13 mouse cellular contexts compared by ENCODE assay signal in the genomic region with DNA sequence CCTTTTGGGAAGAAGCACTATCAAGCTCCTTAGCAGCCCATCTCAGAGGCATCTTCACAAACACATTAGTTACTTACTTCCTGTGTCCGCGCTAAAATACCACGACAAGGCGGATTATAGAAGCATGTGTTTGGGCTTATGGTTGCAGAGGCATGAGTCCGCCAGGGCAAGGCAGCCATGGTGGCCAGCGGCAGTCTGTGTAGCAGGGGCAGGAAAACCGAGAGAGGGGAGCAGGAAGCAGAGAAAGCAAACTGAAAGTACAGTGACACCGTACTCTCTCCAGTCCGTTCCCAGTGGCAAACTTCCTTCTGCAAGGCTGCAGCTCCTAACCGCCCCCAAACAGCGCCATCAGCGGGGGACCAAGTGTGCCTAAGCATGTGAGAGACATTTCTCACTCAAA. TPM values are rescaled to one million over a fixed set of nuclear protein-coding genes. Genes with fewer than 3 reads are reported as not detected.
DNase-seq lines count a peak whose midpoint lies in the region; ATAC-seq and TF ChIP-seq lines count a peak whose summit lies in the region.
"Had no signal": no experiment of that assay in that cellular context is flagged by ENCODE, and none has a peak within 500 bp of the region (broad histone marks: within the 10 kb centered on the region; RNA-seq: fewer than 3 reads in every experiment).

No protein-coding gene starts in this region.

- H3K27ac ChIP-seq in liver, adult 2 months (replicated peaks; ENCODE audit: insufficient read depth, low read depth, low read length) = peak overlapping the region; percentile 13
- peak overlapping the region; percentile 16 for H3K27ac ChIP-seq in MEL (ENCODE audit: control insufficient read depth, low read depth, low read length)
- no peak overlapping the region for H3K27ac ChIP-seq in forebrain, embryonic 16.5 days (ENCODE audit: low read length)
- H3K27ac ChIP-seq: embryonic facial prominence, embryonic 15.5 days; neural tube, embryonic 12.5 days had no signal

- 53% methylated on average over 12 of the region's 12 CpGs for WGBS in liver, adult 2 months
- 82% methylated on average over 12 of the region's 12 CpGs for WGBS in forebrain, embryonic 16.5 days

- no peaks in the 10 kb centered on the region for H3K79me2 ChIP-seq in liver, adult 2 months (ENCODE audit: control insufficient read depth, insufficient read depth, low read length)
- H3K79me2 ChIP-seq in MEL (ENCODE audit: control insufficient read depth, insufficient read depth, low read length, poor library complexity) = peaks cover 4% of the 10 kb centered on the region

- no peaks in the 10 kb centered on the region for H3K36me3 ChIP-seq in liver, adult 2 months (ENCODE audit: control insufficient read depth, insufficient read depth, low read length)
- peaks cover 0 to 12% of the 10 kb centered on the region in 2 experiments; a peak in 2 of 4 replicates for H3K36me3 ChIP-seq in MEL (ENCODE audit: control insufficient read depth in 1 of 2, insufficient read depth in 2 of 2, low read length in 2 of 2)
- H3K36me3 ChIP-seq in forebrain, embryonic 16.5 days (ENCODE audit: control insufficient read depth, insufficient read depth) = no peaks in the 10 kb centered on the region
- H3K36me3 ChIP-seq: embryonic facial prominence, embryonic 15.5 days; neural tube, embryonic 12.5 days had no signal

- peak; percentile 8 to 27; a peak in 1 of 4 replicates for TF ChIP-seq EP300 in MEL (IDR thresholded peaks at IDR 0.05; ENCODE audit: low read depth in 1 of 2, low read length in 2 of 2)

- peak overlapping the region; percentile 66 for H3K4me3 ChIP-seq in liver, adult 2 months (ENCODE audit: insufficient read depth, low read depth, low read length)
- H3K4me3 ChIP-seq in MEL (ENCODE audit: control insufficient read depth in 1 of 2, insufficient read depth in 1 of 2, low read depth in 2 of 2, low read length in 2 of 2) = peak overlapping the region; percentile 59 to 89
- no peak overlapping the region for H3K4me3 ChIP-seq in forebrain, embryonic 16.5 days (replicated peaks; ENCODE audit: low read length)
- H3K4me3 ChIP-seq: embryonic facial prominence, embryonic 15.5 days; neural tube, embryonic 12.5 days had no signal

- no peak for DNase-seq in liver, adult 2 months (ENCODE audit: extremely low read depth, low read depth, low spot score)
- DNase-seq in liver (no peak), MEL (ENCODE audit: low read depth, low spot score) (peak; percentile 76)
- peak; percentile 9 for DNase-seq in naive thymus-derived CD4-positive, alpha-beta T cell, adult 2 months (ENCODE audit: low read depth)
- DNase-seq in cerebellum, adult 18-20 months = no peak
- DNase-seq: adrenal gland, postnatal 36 days; cerebellum, adult 9-11 months; kidney, postnatal 4 days had no signal

- H3K4me2 ChIP-seq in forebrain, embryonic 16.5 days (ENCODE audit: low read length) = no peak overlapping the region
- H3K4me2 ChIP-seq: embryonic facial prominence, embryonic 15.5 days; neural tube, embryonic 12.5 days had no signal

- no peak for TF ChIP-seq RAD21 in MEL (IDR thresholded peaks at IDR 0.05; ENCODE audit: low read depth, low read length)

- no peaks in the 10 kb centered on the region for H3K9me3 ChIP-seq in MEL (replicated peaks; ENCODE audit: insufficient read depth, low read length)
- H3K9me3 ChIP-seq in forebrain, embryonic 16.5 days (ENCODE audit: control insufficient read depth, low read length) = no peaks in the 10 kb centered on the region
- H3K9me3 ChIP-seq: embryonic facial prominence, embryonic 15.5 days; neural tube, embryonic 12.5 days had no signal

- ATAC-seq in granulocyte monocyte progenitor cell, adult 5-6 weeks (replicated peaks; ENCODE audit: poor library complexity, severe bottlenecking) = peak; percentile 41
- no peak for ATAC-seq in forebrain, embryonic 16.5 days

- no peak for TF ChIP-seq POLR2A in liver, adult 2 months (IDR thresholded peaks at IDR 0.05; ENCODE audit: extremely low read depth, insufficient read depth, low read length)
- TF ChIP-seq POLR2A in MEL (IDR thresholded peaks at IDR 0.05; ENCODE audit: control insufficient read depth in 1 of 2, insufficient read depth in 1 of 2, low read depth in 1 of 2, low read length in 2 of 2, poor library complexity in 1 of 2) = peak; percentile 63 to 65

- no peak for TF ChIP-seq CTCF in liver, adult 2 months (IDR thresholded peaks at IDR 0.05; ENCODE audit: low read depth, low read length)
- TF ChIP-seq CTCF in MEL (IDR thresholded peaks at IDR 0.05 in 2 of 3, conservative IDR thresholded peaks at IDR 0.05 in 1 of 3; ENCODE audit: control insufficient read depth in 1 of 3, insufficient read depth in 1 of 3, low read depth in 2 of 3, low read length in 3 of 3, poor library complexity in 1 of 3, severe bottlenecking in 1 of 3) = peak in 2 of 3 experiments; percentile 24 to 41; a peak in 4 of 6 replicates

- H3K27me3 ChIP-seq in liver, adult 2 months (ENCODE audit: control insufficient read depth, insufficient read depth, low read length) = no peaks in the 10 kb centered on the region
- H3K27me3 ChIP-seq in MEL (ENCODE audit: control insufficient read depth in 1 of 2, insufficient read depth in 2 of 2, low read length in 2 of 2) = no peaks in the 10 kb centered on the region
- H3K27me3 ChIP-seq in forebrain, embryonic 16.5 days (replicated peaks; ENCODE audit: control insufficient read depth, insufficient read depth, low read length) = no peaks in the 10 kb centered on the region
- H3K27me3 ChIP-seq: embryonic facial prominence, embryonic 15.5 days; neural tube, embryonic 12.5 days had no signal

- H3K4me1 ChIP-seq in liver, adult 2 months (ENCODE audit: control insufficient read depth, insufficient read depth, low read length) = peaks cover 3% of the 10 kb centered on the region
- peaks cover 4 to 14% of the 10 kb centered on the region in 2 experiments; a peak in 3 of 4 replicates for H3K4me1 ChIP-seq in MEL (ENCODE audit: control insufficient read depth in 1 of 2, insufficient read depth in 2 of 2, low read length in 2 of 2)
- peaks cover 15% of the 10 kb centered on the region for H3K4me1 ChIP-seq in forebrain, embryonic 16.5 days (replicated peaks; ENCODE audit: control insufficient read depth, insufficient read depth, low read length)

- peak overlapping the region; percentile 52 for H3K9ac ChIP-seq in liver, adult 2 months (ENCODE audit: low read depth, low read length)
- peak overlapping the region; percentile 57 for H3K9ac ChIP-seq in MEL (ENCODE audit: control insufficient read depth, low read depth, low read length, poor library complexity, severe bottlenecking)
- no peak overlapping the region for H3K9ac ChIP-seq in forebrain, embryonic 16.5 days (replicated peaks; ENCODE audit: low read depth, low read length)
- H3K9ac ChIP-seq: embryonic facial prominence, embryonic 15.5 days; neural tube, embryonic 12.5 days had no signal

TF ChIP-seq in MEL, 35 proteins besides CTCF, POLR2A, EP300 and RAD21 (continues in another document):
- peak; percentile 60 for TF ChIP-seq HCFC1 (IDR thresholded peaks at IDR 0.05; ENCODE audit: low read depth, low read length)
- peak; percentile 69; the same call in 1 of the 2 replicates for TF ChIP-seq MAX (IDR thresholded peaks at IDR 0.05; ENCODE audit: low read length)
- no peak for TF ChIP-seq CHD2 (IDR thresholded peaks at IDR 0.05; ENCODE audit: low read length)
- 0 out of 2 replicates have a peak, but pooled peaks have one; percentile 26 for TF ChIP-seq TCF12 (IDR thresholded peaks at IDR 0.05; ENCODE audit: low read depth, low read length)
- TF ChIP-seq MYC (IDR thresholded peaks at IDR 0.05; ENCODE audit: low read depth, low read length) = peak; percentile 73
- TF ChIP-seq BHLHE40 (IDR thresholded peaks at IDR 0.05; ENCODE audit: borderline replicate concordance, low read depth, low read length) = 0 out of 2 replicates have a peak, but pooled peaks have one; percentile 8
- no peak for TF ChIP-seq KAT2A (conservative IDR thresholded peaks at IDR 0.05; ENCODE audit: low read depth, low read length)
- TF ChIP-seq TBP (IDR thresholded peaks at IDR 0.05; ENCODE audit: low read depth, low read length) = peak; percentile 64
- no peak for TF ChIP-seq MEF2A (IDR thresholded peaks at IDR 0.05; ENCODE audit: extremely low read depth, insufficient replicate concordance, low read depth, low read length, poor library complexity, severe bottlenecking)
- TF ChIP-seq NELFE (IDR thresholded peaks at IDR 0.05; ENCODE audit: low read depth, low read length) = peak; percentile 64; the same call in 1 of the 2 replicates
- TF ChIP-seq MXI1 (IDR thresholded peaks at IDR 0.05; ENCODE audit: low read depth, low read length) = 0 out of 2 replicates have a peak, but pooled peaks have one; percentile 58

RNA-seq across cellular contexts. Expression of a gene that starts 3.1 kb away (rescaled TPM):
- total RNA-seq in liver, adult 2 months (2014; rRNA removed) = 1.9 and 2.3 TPM in 2 replicates
- polyA plus RNA-seq in liver, adult 2 months (2012; rRNA removed) = 2.3 and 4.5 TPM in 2 replicates
- 4.7 and 4.9 TPM in 2 replicates for total RNA-seq in MEL (2012; rRNA removed)
- 10 to 100 TPM in 1 of 2 experiments, not detected in 1; 11.5 TPM for polyA plus RNA-seq in MEL (2012; ENCODE audit: insufficient read depth in 1 of 2, insufficient read length in 2 of 2, low read depth in 1 of 2, low replicate concordance in 2 of 2, missing spikeins in 1 of 2)
- 1.8 and 10.4 TPM in 2 replicates for total RNA-seq in granulocyte monocyte progenitor cell, adult 5-6 weeks (2014; fragmentation: Nextera tagmentation)
- total RNA-seq in granulocyte monocyte progenitor cell, adult 5-6 weeks (2017) = 3.6 and 4.6 TPM in 2 replicates
- polyA plus RNA-seq in forebrain, embryonic 16.5 days (2015; fragmentation: Nextera tagmentation; extraction: Ambion mirVana) = 26.3 and 33.3 TPM in 2 replicates

RNA-seq across cellular contexts. Expression of a gene that starts 18.8 kb away (rescaled TPM):
- total RNA-seq in liver, adult 2 months (2014; rRNA removed) = not detected in 2 replicates
- polyA plus RNA-seq in liver, adult 2 months (2012; rRNA removed) = 0.09 and 0.12 TPM in 2 replicates
- total RNA-seq in MEL (2012; rRNA removed) = 0.27 TPM in 1 of 2 replicates, not detected in the other
- polyA plus RNA-seq in MEL (2012; ENCODE audit: insufficient read depth in 1 of 2, insufficient read length in 2 of 2, low read depth in 1 of 2, low replicate concordance in 2 of 2, missing spikeins in 1 of 2) = 1 to 10 TPM in 1 of 2 experiments, not detected in 1; 2.1 TPM
- total RNA-seq in granulocyte monocyte progenitor cell, adult 5-6 weeks (2014; fragmentation: Nextera tagmentation) = not detected in 2 replicates
- total RNA-seq in granulocyte monocyte progenitor cell, adult 5-6 weeks (2017) = not detected in 2 replicates
- polyA plus RNA-seq in forebrain, embryonic 16.5 days (2015; fragmentation: Nextera tagmentation; extraction: Ambion mirVana) = 0.35 and 0.48 TPM in 2 replicates
- total RNA-seq: left cerebral cortex, postnatal 10 days had no signal

RNA-seq across cellular contexts. Expression of a gene that starts 28.5 kb away (rescaled TPM):
- 0.47 and 0.65 TPM in 2 replicates for total RNA-seq in liver, adult 2 months (2014; rRNA removed)
- 0.51 and 0.80 TPM in 2 replicates for polyA plus RNA-seq in liver, adult 2 months (2012; rRNA removed)
- 0.42 and 0.81 TPM in 2 replicates for total RNA-seq in MEL (2012; rRNA removed)
- polyA plus RNA-seq in MEL (2012; ENCODE audit: insufficient read depth in 1 of 2, insufficient read length in 2 of 2, low read depth in 1 of 2, low replicate concordance in 2 of 2, missing spikeins in 1 of 2) = 1 to 10 TPM in 1 of 2 experiments, not detected in 1; 1.7 TPM
- not detected in 2 replicates for total RNA-seq in granulocyte monocyte progenitor cell, adult 5-6 weeks (2014; fragmentation: Nextera tagmentation)
- not detected in 2 replicates for total RNA-seq in granulocyte monocyte progenitor cell, adult 5-6 weeks (2017)
- polyA plus RNA-seq in forebrain, embryonic 16.5 days (2015; fragmentation: Nextera tagmentation; extraction: Ambion mirVana) = 28.9 and 56.5 TPM in 2 replicates

Comparison
In these comparisons a context has a peak if more than half of its experiments do, and no peak if none do; other contexts are left out.
1. DNase-seq: peak in MEL (single experiment) and naive thymus-derived CD4-positive, alpha-beta T cell, adult 2 months (single experiment); none in liver, adult 2 months (single experiment), liver (single experiment) and cerebellum, adult 18-20 months (0 of 2).